Mouse (Mus musculus): ENCODE data around the gene B3galnt2.

- TF ChIP-seq CTCF (IDR thresholded peaks at IDR 0.05; ENCODE audit: borderline replicate concordance, extremely low read depth, insufficient read depth, insufficient read length) (no peak), POLR2A (IDR thresholded peaks at IDR 0.05; ENCODE audit: borderline replicate concordance, extremely low read depth, insufficient read depth, insufficient read length, poor library complexity, severe bottlenecking) (no peak)
These were observed 50.7 kb downstream of the B3galnt2 start for GRCm38 (mm10) chr13:14004999-14005398.

Measured in brain, embryonic 14.5 days (tissue).